Mouse (Mus musculus): ENCODE data around the gene Ints13. TPM values are rescaled to one million over a fixed set of nuclear protein-coding genes. Genes with fewer than 3 reads are reported as not detected.

Ints13 gene
- total RNA-seq, 2 experiments from 2014 or later, result 16.0 to 19.3 TPM

GRCm38 (mm10) chr6:146540386-146540785 is 37.2 kb downstream of the Ints13 start:
- no peak for DNase-seq

GRCm38 (mm10) chr6:146538661-146539060 is 39.0 kb downstream of the Ints13 start:
- DNase-seq, result no peak

GRCm38 (mm10) chr6:146538071-146538470 is 39.6 kb downstream of the Ints13 start:
- no peak for DNase-seq

- no peak for DNase-seq
Measured at GRCm38 (mm10) chr6:146537111-146537510, 40.5 kb downstream of the Ints13 start.

GRCm38 (mm10) chr6:146535501-146535900 is 42.1 kb downstream of the Ints13 start:
- no peak for DNase-seq

- no peak for DNase-seq
Measured at GRCm38 (mm10) chr6:146533146-146533545, 44.5 kb downstream of the Ints13 start.

- DNase-seq, result no peak
Measured at GRCm38 (mm10) chr6:146530769-146531168, 46.9 kb downstream of the Ints13 start.

GRCm38 (mm10) chr6:146530363-146530762 is 47.3 kb downstream of the Ints13 start:
- no peak for DNase-seq

- DNase-seq, result no peak
Measured at GRCm38 (mm10) chr6:146527537-146527936, 50.1 kb downstream of the Ints13 start.

GRCm38 (mm10) chr6:146525500-146525899 is 52.1 kb downstream of the Ints13 start:
- DNase-seq, result no peak

GRCm38 (mm10) chr6:146521456-146522245 is 56.0 kb downstream of the Ints13 start:
- DNase-seq, result no peak

GRCm38 (mm10) chr6:146519019-146519418 is 58.6 kb downstream of the Ints13 start:
- DNase-seq, result no peak

GRCm38 (mm10) chr6:146515936-146516335 is 61.7 kb downstream of the Ints13 start:
- no peak for DNase-seq

- DNase-seq, result no peak
Measured at GRCm38 (mm10) chr6:146514531-146514948, 63.1 kb downstream of the Ints13 start.

- DNase-seq, result no peak
Measured at GRCm38 (mm10) chr6:146513899-146514298, 63.7 kb downstream of the Ints13 start.

GRCm38 (mm10) chr6:146513384-146513783 is 64.3 kb downstream of the Ints13 start:
- DNase-seq, result no peak

- no peak for DNase-seq
Measured at GRCm38 (mm10) chr6:146511511-146511910, 66.1 kb downstream of the Ints13 start.

- DNase-seq, result no peak
Measured at GRCm38 (mm10) chr6:146509891-146510290, 67.7 kb downstream of the Ints13 start.

GRCm38 (mm10) chr6:146504459-146504858 is 73.2 kb downstream of the Ints13 start:
- DNase-seq, result no peak

- no peak for DNase-seq
Measured at GRCm38 (mm10) chr6:146502856-146503255, 74.8 kb downstream of the Ints13 start.

- DNase-seq, result peak; percentile 95
Measured at GRCm38 (mm10) chr6:146501866-146502804, 75.5 kb downstream of the Ints13 start, which contains the start of gene Itpr2. TSS of gene Itpr2 (minus strand) at chr6:146502223.

GRCm38 (mm10) chr6:146501316-146501865 is 76.2 kb downstream of the Ints13 start:
- peak; percentile 48 for DNase-seq

GRCm38 (mm10) chr6:146500771-146501170 is 76.9 kb downstream of the Ints13 start:
- DNase-seq, result no peak

Measured in gastrocnemius, postnatal 10 days (tissue).